Mouse (Mus musculus) forebrain, embryonic 16.5 days (tissue): ENCODE results near the gene Adamts18. TPM values are rescaled to one million over a fixed set of nuclear protein-coding genes. Genes with fewer than 3 reads are reported as not detected.
A peak's percentile ranks its signal among the peaks of the same experiment; 100 is the strongest.

Experiments used
- ATAC-seq: fragments of 200-750 bp; cut with Nextera tagmentation; 2 replicates; pipeline ENCODE4 v1.8.0; 2017; ENCODE audit warnings: mild to moderate bottlenecking, moderate library complexity
- H3K27ac ChIP-seq: fragments of 300-500 bp; sonication (generic); 2 replicates; pipeline ENCODE4 v1.5.1; 2014; ENCODE audit warnings: low read length, control low read depth
- H3K27me3 ChIP-seq: fragments of 300-500 bp; sonication (generic); replicated peaks from 2 replicates; pipeline ENCODE4 v1.6.1; 2014; ENCODE audit warnings: low read length; ENCODE audit not compliant: control insufficient read depth, insufficient read depth
- H3K36me3 ChIP-seq: fragments of 300-500 bp; sonication (generic); 2 replicates; pipeline ENCODE4 v1.6.1; 2014; ENCODE audit not compliant: control insufficient read depth, insufficient read depth
- H3K4me1 ChIP-seq: fragments of 300-500 bp; sonication (generic); replicated peaks from 2 replicates; pipeline ENCODE4 v1.6.1; 2014; ENCODE audit warnings: low read length; ENCODE audit not compliant: control insufficient read depth, insufficient read depth
- H3K4me2 ChIP-seq: fragments of 300-500 bp; sonication (generic); 2 replicates; pipeline ENCODE4 v1.6.1; 2014; ENCODE audit warnings: mild to moderate bottlenecking, low read length, control low read depth
- H3K4me3 ChIP-seq: fragments of 300-500 bp; sonication (generic); replicated peaks from 2 replicates; pipeline ENCODE4 v1.5.1; 2014; ENCODE audit warnings: mild to moderate bottlenecking, low read length, control low read depth
- H3K9ac ChIP-seq: fragments of 300-500 bp; sonication (generic); replicated peaks from 2 replicates; pipeline ENCODE4 v1.6.1; 2014; ENCODE audit warnings: low read depth, low read length, control low read depth
- H3K9me3 ChIP-seq: fragments of 300-500 bp; sonication (generic); 2 replicates; pipeline ENCODE4 v1.6.1; 2016; ENCODE audit warnings: low read length; ENCODE audit not compliant: control insufficient read depth
- WGBS: fragments of 180-500 bp; shearing (Covaris S2); extraction: QIAGEN DNeasy Blood & Tissue Kit; methylation state at CpG from one replicate; pipeline ENCODE4 v1.1.7; 2014; 5-methylcytosine and 5-hydroxymethylcytosine counted together
- polyA plus RNA-seq: library from polyadenylated mRNA; unstranded; fragments of >200 nt; fragmentation: Nextera tagmentation; extraction: Ambion mirVana; gene quantifications from 2 replicates; pipeline ENCODE4 v1.2.1, GENCODE M21; 2015

Adamts18 gene
- polyA plus RNA-seq, 1 experiment from 2014 or later = 23.3 TPM

DNA sequence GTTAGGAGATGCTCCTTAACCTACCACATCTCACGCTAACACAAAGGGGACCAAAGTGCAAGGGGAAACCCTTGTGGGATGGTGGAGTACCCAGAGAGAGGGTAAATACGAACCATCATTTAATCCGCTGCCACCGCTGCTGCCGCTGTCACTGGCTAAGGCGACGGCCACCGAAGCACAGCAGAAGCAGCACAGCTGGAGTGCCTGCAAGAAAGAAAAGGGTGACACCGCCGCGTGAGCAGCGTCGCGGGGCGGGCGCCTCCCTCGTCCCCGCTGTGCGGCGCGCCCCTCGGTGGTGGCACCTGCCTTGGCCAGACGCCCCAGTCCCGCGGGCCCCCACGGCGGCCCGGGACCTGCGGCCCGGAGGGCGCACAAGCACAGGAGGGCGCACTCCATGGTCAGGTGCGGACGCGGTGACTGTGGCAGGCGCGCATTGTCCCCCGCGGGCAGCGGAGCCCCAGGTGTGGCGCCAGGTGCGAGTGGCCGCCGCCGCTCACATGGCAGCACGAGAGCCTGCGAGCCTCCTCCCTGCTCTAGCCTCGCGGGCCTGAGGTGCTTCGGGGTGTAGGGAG is 371 bp downstream of the Adamts18 start:
- Histone ChIP-seq H3K4me2 (peak overlapping the region; percentile 97), H3K9me3 (no peaks in the 10 kb centered on the region), H3K4me3 (peak overlapping the region; percentile 77), H3K27me3 (no peaks in the 10 kb centered on the region), H3K4me1 (peaks cover 20% of the 10 kb centered on the region), H3K36me3 (no peaks in the 10 kb centered on the region), H3K27ac (peak overlapping the region; percentile 93), H3K9ac (peak overlapping the region; percentile 85)
- under 1% methylated on average over 50 of the region's 50 CpGs for WGBS
- peak; percentile 58 for ATAC-seq

- Histone ChIP-seq H3K9me3 (no peaks in the 10 kb centered on the region), H3K27ac (peak overlapping the region; percentile 93), H3K9ac (peak overlapping the region; percentile 85), H3K4me2 (peak overlapping the region; percentile 97), H3K4me3 (peak overlapping the region; percentile 77), H3K36me3 (no peaks in the 10 kb centered on the region), H3K27me3 (no peaks in the 10 kb centered on the region), H3K4me1 (peaks cover 20% of the 10 kb centered on the region)
- WGBS = 20% methylated on average over 12 of the region's 12 CpGs
- no peak for ATAC-seq
Measured at GRCm38 (mm10) chr8:113847606-113848080, 895 bp downstream of the Adamts18 start.

- H3K9ac ChIP-seq = no peak overlapping the region; the same call in 1 of the 2 replicates
Measured at GRCm38 (mm10) chr8:113846669-113847068, 1.9 kb downstream of the Adamts18 start.

GRCm38 (mm10) chr8:113844801-113845301 is 3.7 kb downstream of the Adamts18 start:
- H3K36me3 ChIP-seq = no peaks in the 10 kb centered on the region
- no peak for ATAC-seq
- H3K9me3 ChIP-seq = no peaks in the 10 kb centered on the region
- H3K27ac ChIP-seq = peak overlapping the region; percentile 59
- peak overlapping the region; percentile 38 for H3K4me3 ChIP-seq
- H3K4me1 ChIP-seq = peaks cover 20% of the 10 kb centered on the region
- 26% methylated on average over 20 of the region's 20 CpGs for WGBS
- H3K27me3 ChIP-seq = no peaks in the 10 kb centered on the region
- H3K9ac ChIP-seq = peak overlapping the region; percentile 49
- H3K4me2 ChIP-seq = peak overlapping the region; percentile 54

More at GRCm38 (mm10) chr8:113846669-113847068, 1.9 kb downstream of the Adamts18 start:
- Histone ChIP-seq H3K4me1 (peaks cover 20% of the 10 kb centered on the region), H3K36me3 (no peaks in the 10 kb centered on the region), H3K9me3 (no peaks in the 10 kb centered on the region), H3K4me3 (peak overlapping the region; percentile 77), H3K27ac (peak overlapping the region; percentile 93), H3K4me2 (peak overlapping the region; percentile 97), H3K27me3 (no peaks in the 10 kb centered on the region)
- WGBS = 51% methylated on average over 5 of the region's 5 CpGs
- no peak for ATAC-seq

GRCm38 (mm10) chr8:113838211-113838610 is 10.3 kb downstream of the Adamts18 start:
- Histone ChIP-seq H3K4me1 (peaks cover 14% of the 10 kb centered on the region), H3K27ac (no peak overlapping the region), H3K27me3 (no peaks in the 10 kb centered on the region), H3K36me3 (no peaks in the 10 kb centered on the region), H3K9ac (no peak overlapping the region), H3K4me3 (no peak overlapping the region), H3K4me2 (no peak overlapping the region), H3K9me3 (no peaks in the 10 kb centered on the region)
- 39% methylated on average over 6 of the region's 6 CpGs for WGBS
- peak; percentile 20; the same call in 1 of the 2 replicates for ATAC-seq

DNA sequence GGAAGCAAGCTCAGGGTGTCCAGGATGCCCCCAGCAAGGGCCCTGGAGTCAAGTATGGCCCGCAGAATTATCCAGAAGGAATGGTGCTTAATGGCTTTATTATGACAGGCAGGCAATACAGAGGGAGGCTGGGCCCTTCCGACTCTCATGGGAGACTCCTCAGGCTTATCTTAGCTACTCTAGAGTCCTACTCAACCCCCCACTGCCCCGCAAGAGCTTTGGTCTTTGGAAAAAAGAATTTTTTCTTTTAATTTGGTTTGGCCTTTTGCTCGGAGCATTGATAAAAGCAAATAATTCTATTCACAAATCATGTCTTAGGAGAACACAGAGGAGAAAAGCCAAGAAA is 11.0 kb downstream of the Adamts18 start:
- Histone ChIP-seq H3K27ac (no peak overlapping the region), H3K4me2 (no peak overlapping the region), H3K9me3 (no peaks in the 10 kb centered on the region), H3K4me1 (peaks cover 14% of the 10 kb centered on the region), H3K36me3 (no peaks in the 10 kb centered on the region), H3K9ac (no peak overlapping the region), H3K4me3 (no peak overlapping the region), H3K27me3 (no peaks in the 10 kb centered on the region)
- WGBS = 28% methylated on average over 4 of the region's 4 CpGs
- no peak for ATAC-seq

- Histone ChIP-seq H3K36me3 (no peaks in the 10 kb centered on the region), H3K4me1 (peaks cover 14% of the 10 kb centered on the region), H3K9me3 (no peaks in the 10 kb centered on the region), H3K27me3 (no peaks in the 10 kb centered on the region), H3K27ac (no peak overlapping the region), H3K9ac (no peak overlapping the region), H3K4me3 (no peak overlapping the region), H3K4me2 (no peak overlapping the region)
- WGBS = 63% methylated on average over 8 of the region's 8 CpGs
- ATAC-seq = no peak
Measured at GRCm38 (mm10) chr8:113836892-113837569, 11.5 kb downstream of the Adamts18 start.

GRCm38 (mm10) chr8:113833644-113834043 is 14.9 kb downstream of the Adamts18 start:
- Histone ChIP-seq H3K27ac (no peak overlapping the region), H3K27me3 (no peaks in the 10 kb centered on the region), H3K36me3 (no peaks in the 10 kb centered on the region), H3K4me1 (peaks cover 14% of the 10 kb centered on the region), H3K9me3 (no peaks in the 10 kb centered on the region), H3K4me2 (no peak overlapping the region), H3K4me3 (no peak overlapping the region), H3K9ac (no peak overlapping the region)
- ATAC-seq = no peak
- WGBS = 77% methylated on average over 4 of the region's 4 CpGs

DNA sequence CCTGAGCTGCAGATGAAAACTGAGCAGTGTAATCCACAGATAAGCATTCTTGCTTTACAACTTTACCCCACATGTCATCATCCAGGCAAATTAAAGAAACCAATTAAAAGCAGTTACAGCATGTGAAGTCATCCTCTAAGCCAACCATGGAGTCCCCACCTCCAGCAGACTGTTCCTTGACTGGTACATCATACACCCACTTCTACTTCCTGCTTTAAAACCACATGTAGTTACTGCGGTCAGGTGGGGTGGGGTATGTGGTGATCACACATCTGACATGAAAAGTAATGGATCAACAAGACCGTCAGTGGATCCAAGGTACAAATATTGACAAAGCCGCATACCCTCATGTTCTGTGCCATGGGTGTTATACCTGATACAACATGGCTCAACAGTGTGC is 21.3 kb downstream of the Adamts18 start:
- Histone ChIP-seq H3K4me2 (no peak overlapping the region), H3K27ac (no peak overlapping the region), H3K9ac (no peak overlapping the region), H3K4me3 (no peak overlapping the region), H3K9me3 (no peaks in the 10 kb centered on the region), H3K36me3 (0 out of 2 replicates have a peak, but pooled peaks cover 2% of the 10 kb centered on the region), H3K4me1 (no peaks in the 10 kb centered on the region), H3K27me3 (no peaks in the 10 kb centered on the region)
- WGBS = 95% methylated on average over 3 of the region's 3 CpGs
- no peak for ATAC-seq
